Mouse (Mus musculus) heart, adult 2 months (tissue): ENCODE measurements around the gene Ccdc97.

ENCODE experiments used
- CTCF ChIP-seq: fragments of 200-600 bp; IDR thresholded peaks from 2 replicates; pipeline ENCODE4 v1.8.1; 2022; ENCODE audit warnings: antibody characterized with exemption, mild to moderate bottlenecking, moderate library complexity
- EP300 ChIP-seq: fragments of 200-500 bp; IDR thresholded peaks from 2 replicates; pipeline ENCODE4 v1.6.1; 2011; ENCODE audit warnings: low read depth, low read length, control low read depth; ENCODE audit not compliant: insufficient read depth

GRCm38 (mm10) chr7:25720760-25721159 lies 1.9 kb upstream of the Ccdc97 start:
- TF ChIP-seq CTCF: no peak
- TF ChIP-seq EP300: no peak
